28 mouse cellular contexts compared by ENCODE assay signal in genomic region chr3:116227383-116227782, GRCm38 (mm10). TPM values are rescaled to one million over a fixed set of nuclear protein-coding genes. Genes with fewer than 3 reads are reported as not detected.
DNase-seq lines count a peak whose midpoint lies in the region; ATAC-seq and TF ChIP-seq lines count a peak whose summit lies in the region.
"Had no signal": no experiment of that assay in that cellular context is flagged by ENCODE, and none has a peak within 500 bp of the region (broad histone marks: within the 10 kb centered on the region; RNA-seq: fewer than 3 reads in every experiment).

No protein-coding gene starts in this region.

- TF ChIP-seq EP300 in CH12.LX (IDR thresholded peaks at IDR 0.05; ENCODE audit: low read length): no peak

- no peak overlapping the region for H3K9ac ChIP-seq in CH12.LX (ENCODE audit: insufficient read depth, low read depth)
- no peak overlapping the region for H3K9ac ChIP-seq in embryonic facial prominence, embryonic 14.5 days (ENCODE audit: low read depth, low read length)
- no peak overlapping the region for H3K9ac ChIP-seq in intestine, embryonic 15.5 days
- H3K9ac ChIP-seq: embryonic facial prominence, embryonic 12.5 days; embryonic facial prominence, embryonic 15.5 days; forebrain, embryonic 12.5 days had no signal

- no peaks in the 10 kb centered on the region for H3K36me3 ChIP-seq in CH12.LX (replicated peaks in 1 of 2; ENCODE audit: control insufficient read depth in 1 of 2, insufficient read depth in 1 of 2, low read length in 1 of 2)
- no peaks in the 10 kb centered on the region for H3K36me3 ChIP-seq in embryonic facial prominence, embryonic 14.5 days (ENCODE audit: control insufficient read depth, insufficient read depth, low read length)
- no peaks in the 10 kb centered on the region for H3K36me3 ChIP-seq in intestine, embryonic 15.5 days
- H3K36me3 ChIP-seq: embryonic facial prominence, embryonic 12.5 days; embryonic facial prominence, embryonic 15.5 days; forebrain, embryonic 10.5 days; forebrain, embryonic 12.5 days had no signal

- intact Hi-C loops in heart, postnatal 14 days (cut with DNase I): no loop called here

- no peak for TF ChIP-seq RAD21 in CH12.LX (IDR thresholded peaks at IDR 0.05; ENCODE audit: low read depth, low read length)

- peak; percentile 31 for DNase-seq in heart, adult 11 months
- DNase-seq in heart, postnatal 14 days: no peak
- DNase-seq in 3T3-L1 (ENCODE audit: low read depth, low spot score) (peak; percentile 76), CH12.LX (ENCODE audit: extremely low read depth) (no peak)
- DNase-seq in embryonic facial prominence, embryonic 14.5 days (ENCODE audit: low spot score): peak; percentile 39
- no peak for DNase-seq in kidney, postnatal 36 days
- DNase-seq in layer of hippocampus, adult 9-10 months (ENCODE audit: low spot score): no peak
- DNase-seq: adrenal gland, adult 8-10 months; adrenal gland, postnatal 14 days; adrenal gland, postnatal 36 days; B cell, adult 2 months; cerebellum, adult 11-12 months; cerebellum, adult 2 months; cerebellum, adult 9-10 months; cerebellum, postnatal 10 days; cerebellum, postnatal 25 days had no signal

- no peaks in the 10 kb centered on the region for H3K27me3 ChIP-seq in CH12.LX (replicated peaks)
- H3K27me3 ChIP-seq in embryonic facial prominence, embryonic 14.5 days (replicated peaks; ENCODE audit: control insufficient read depth, insufficient read depth, low read length): no peaks in the 10 kb centered on the region
- H3K27me3 ChIP-seq in intestine, embryonic 15.5 days (replicated peaks): no peaks in the 10 kb centered on the region
- H3K27me3 ChIP-seq: embryonic facial prominence, embryonic 12.5 days; embryonic facial prominence, embryonic 15.5 days; forebrain, embryonic 12.5 days; Patski had no signal

- no peak for ATAC-seq in embryonic facial prominence, embryonic 14.5 days (ENCODE audit: low read depth)
- ATAC-seq in intestine, embryonic 15.5 days: no peak
- ATAC-seq: activated CD4-positive, CD25-positive, alpha-beta regulatory T cell, adult 4 months; CD4-positive, CD25-positive, alpha-beta regulatory T cell, adult 4 months; forebrain, embryonic 14.5 days; Patski had no signal

- H3K4me1 ChIP-seq in CH12.LX (ENCODE audit: control insufficient read depth in 1 of 2, insufficient read depth in 2 of 2): peaks cover 7 to 43% of the 10 kb centered on the region in 2 experiments
- peaks cover 15% of the 10 kb centered on the region for H3K4me1 ChIP-seq in embryonic facial prominence, embryonic 14.5 days (ENCODE audit: control insufficient read depth, insufficient read depth, low read length)
- H3K4me1 ChIP-seq in intestine, embryonic 15.5 days (replicated peaks): no peaks in the 10 kb centered on the region; the same call in 1 of the 2 replicates

- no peak for TF ChIP-seq CTCF in CH12.LX (conservative IDR thresholded peaks at IDR 0.05 in 1 of 2, IDR thresholded peaks at IDR 0.05 in 1 of 2; ENCODE audit: low read depth in 2 of 2, low read length in 2 of 2)

- in situ Hi-C loops in CH12.LX (cut with MboI; ENCODE audit: low pct_ligation_motif_present, low pct_unique_long_range_greater_than_20kb, low sequenced_read_pairs): no loop called here

- no peak for TF ChIP-seq POLR2A in CH12.LX (IDR thresholded peaks at IDR 0.05; ENCODE audit: low read depth, low read length)

- H3K4me2 ChIP-seq in CH12.LX (ENCODE audit: insufficient read depth, low read depth, poor library complexity, severe bottlenecking): no peak overlapping the region
- H3K4me2 ChIP-seq in embryonic facial prominence, embryonic 14.5 days (ENCODE audit: low read depth, low read length): no peak overlapping the region
- no peak overlapping the region for H3K4me2 ChIP-seq in intestine, embryonic 15.5 days (replicated peaks)
- H3K4me2 ChIP-seq: embryonic facial prominence, embryonic 12.5 days; embryonic facial prominence, embryonic 15.5 days; forebrain, embryonic 12.5 days had no signal

- dilution Hi-C loops in CH12.LX (cut with MboI; ENCODE audit: extremely low pct_ligation_motif_present, extremely low pct_unique_long_range_greater_than_20kb, low sequenced_read_pairs): no loop called here

- no peak overlapping the region for H3K27ac ChIP-seq in CH12.LX (ENCODE audit: insufficient read depth, low read depth)
- H3K27ac ChIP-seq in embryonic facial prominence, embryonic 14.5 days (replicated peaks; ENCODE audit: low read depth, low read length): no peak overlapping the region
- H3K27ac ChIP-seq in intestine, embryonic 15.5 days: no peak overlapping the region
- H3K27ac ChIP-seq: embryonic facial prominence, embryonic 15.5 days; forebrain, embryonic 10.5 days; forebrain, embryonic 12.5 days had no signal

- H3K79me2 ChIP-seq in CH12.LX (replicated peaks; ENCODE audit: control insufficient read depth, extremely low read depth, insufficient read depth, poor library complexity, severe bottlenecking): no peaks in the 10 kb centered on the region

- H3K4me3 ChIP-seq in CH12.LX (replicated peaks in 1 of 3; ENCODE audit: low read depth in 2 of 3, low read length in 2 of 3, poor library complexity in 1 of 3): no peak overlapping the region
- H3K4me3 ChIP-seq in embryonic facial prominence, embryonic 14.5 days (ENCODE audit: low read depth, low read length): no peak overlapping the region
- H3K4me3 ChIP-seq in intestine, embryonic 15.5 days (replicated peaks): no peak overlapping the region
- H3K4me3 ChIP-seq: embryonic facial prominence, embryonic 12.5 days; embryonic facial prominence, embryonic 15.5 days; erythroblast, embryonic 14.5 days; forebrain, embryonic 10.5 days; forebrain, embryonic 12.5 days had no signal

- H3K9me3 ChIP-seq in CH12.LX (replicated peaks; ENCODE audit: low read length): no peaks in the 10 kb centered on the region
- no peaks in the 10 kb centered on the region for H3K9me3 ChIP-seq in embryonic facial prominence, embryonic 14.5 days (ENCODE audit: control insufficient read depth, low read length)
- no peaks in the 10 kb centered on the region for H3K9me3 ChIP-seq in intestine, embryonic 15.5 days
- H3K9me3 ChIP-seq: embryonic facial prominence, embryonic 12.5 days; embryonic facial prominence, embryonic 15.5 days; forebrain, embryonic 10.5 days; forebrain, embryonic 12.5 days had no signal

- 50% methylated on average over 5 of the region's 5 CpGs for WGBS in embryonic facial prominence, embryonic 14.5 days
- WGBS in intestine, embryonic 15.5 days: 65% methylated on average over 5 of the region's 5 CpGs

TF ChIP-seq in CH12.LX, 34 proteins besides CTCF, POLR2A, EP300 and RAD21:
- TF ChIP-seq TBP (conservative IDR thresholded peaks at IDR 0.05; ENCODE audit: low read depth, low read length) (no peak), JUN (IDR thresholded peaks at IDR 0.05; ENCODE audit: insufficient read depth, low read depth, low read length) (no peak), ZNF384 (IDR thresholded peaks at IDR 0.05; ENCODE audit: low read depth, low read length) (peak; percentile 72)

RNA-seq across cellular contexts. Expression of gene Gpr88, which starts 25.9 kb away (rescaled TPM):
- under 1 TPM; 0.10 to 0.12 TPM for total RNA-seq in heart, postnatal 14 days (2021)
- not detected in 2 replicates for total RNA-seq in CH12.LX (2012; rRNA removed)
- total RNA-seq in CH12.LX (2014; rRNA removed): not detected in 2 replicates
- polyA plus RNA-seq in CH12.LX (2012; ENCODE audit: insufficient read length, low read depth): not detected in 2 replicates
- 0.93 and 2.5 TPM in 2 replicates for polyA plus RNA-seq in embryonic facial prominence, embryonic 14.5 days (2014; fragmentation: Nextera tagmentation; extraction: Ambion mirVana)
- 1.4 and 1.5 TPM in 2 replicates for polyA plus RNA-seq in intestine, embryonic 15.5 days (2015; fragmentation: Nextera tagmentation; extraction: Ambion mirVana)
- total RNA-seq: ES-E14, MEL had no signal
- polyA plus RNA-seq: activated CD4-positive, CD25-positive, alpha-beta regulatory T cell, adult 4 months; CD4-positive, CD25-positive, alpha-beta regulatory T cell, adult 4 months; erythroblast, embryonic 14.5 days; forebrain, embryonic 10.5 days had no signal

Comparison
In these comparisons a context has a peak if more than half of its experiments do, and no peak if none do; other contexts are left out.
1. DNase-seq: peak in heart, adult 11 months (single experiment), 3T3-L1 (single experiment) and embryonic facial prominence, embryonic 14.5 days (single experiment); none in heart, postnatal 14 days (0 of 2), CH12.LX (single experiment), kidney, postnatal 36 days (0 of 2) and layer of hippocampus, adult 9-10 months (single experiment).